Mouse (Mus musculus) CH12.LX (cell line): Measurements from ENCODE around the gene Psip1. TPM values are rescaled to one million over a fixed set of nuclear protein-coding genes. Genes with fewer than 3 reads are reported as not detected.
"Not testable (repeated sequence)": the region's sequence is repeated elsewhere in the genome, so short reads cannot be mapped to it uniquely, and the experiment has no call there.

ENCODE experiments used
- DNase-seq: peaks from one replicate; pipeline ENCODE4 v3.0.0-alpha.2; 2013; ENCODE audit errors: extremely low read depth
- H3K27ac ChIP-seq: 2 replicates; pipeline ENCODE4 v1.5.1; 2012; ENCODE audit warnings: low read depth, mild to moderate bottlenecking, control low read depth, moderate library complexity; ENCODE audit not compliant: insufficient read depth
- H3K27me3 ChIP-seq: replicated peaks from 2 replicates; pipeline ENCODE3; 2012; ENCODE audit warnings: inconsistent platforms
- H3K36me3 ChIP-seq, 2 experiments: replicated peaks in 1 of 2; 2 replicates each; pipeline versions ENCODE3 to v1.6.1; 2012; ENCODE audit warnings: inconsistent platforms in 1 of 2, low read length in 1 of 2, mild to moderate bottlenecking in 1 of 2, mixed read lengths in 1 of 2, moderate library complexity in 1 of 2; ENCODE audit not compliant: control insufficient read depth in 1 of 2, insufficient read depth in 1 of 2
- H3K4me1 ChIP-seq, 2 experiments: 2 replicates each; pipeline ENCODE4 v1.6.1; 2012; ENCODE audit warnings: inconsistent platforms in 1 of 2, moderate library complexity in 1 of 2; ENCODE audit not compliant: insufficient read depth in 2 of 2, control insufficient read depth in 1 of 2
- H3K4me2 ChIP-seq: 2 replicates; pipeline ENCODE4 v1.6.1; 2012; ENCODE audit warnings: low read depth, mild to moderate bottlenecking, control low read depth; ENCODE audit not compliant: poor library complexity, insufficient read depth, severe bottlenecking
- H3K4me3 ChIP-seq, 3 experiments: fragments of 150-350 bp in 1 of 3; sonication (generic) in 1 of 3; replicated peaks in 1 of 3; 2 replicates each; pipeline versions ENCODE3 to v1.5.1; 2011 to 2012; ENCODE audit warnings: low read depth in 2 of 3, low read length in 2 of 3, mild to moderate bottlenecking in 2 of 3, moderate library complexity in 2 of 3, control low read depth in 1 of 3, improper control_type of control experiment in 1 of 3, inconsistent platforms in 1 of 3, mixed read lengths in 1 of 3; ENCODE audit not compliant: poor library complexity in 1 of 3
- H3K79me2 ChIP-seq: replicated peaks from 2 replicates; pipeline ENCODE4 v1.6.1; 2012; ENCODE audit warnings: mild to moderate bottlenecking, moderate library complexity; ENCODE audit not compliant: control insufficient read depth, poor library complexity, insufficient read depth, severe bottlenecking; ENCODE audit errors: extremely low read depth
- H3K9ac ChIP-seq: 2 replicates; pipeline ENCODE4 v1.6.1; 2012; ENCODE audit warnings: low read depth, mild to moderate bottlenecking, control low read depth, moderate library complexity; ENCODE audit not compliant: insufficient read depth
- H3K9me3 ChIP-seq: replicated peaks from 2 replicates; pipeline ENCODE3; 2012; ENCODE audit warnings: low read length, inconsistent platforms, mixed read lengths
- BHLHE40 ChIP-seq: IDR thresholded peaks from 2 replicates; pipeline ENCODE4 v1.6.1; 2011; ENCODE audit warnings: mild to moderate bottlenecking, low read depth, low read length, improper control_type of control experiment
- CTCF ChIP-seq, 2 experiments: IDR thresholded peaks in 1 of 2; conservative IDR thresholded peaks in 1 of 2; 2 replicates each; pipeline ENCODE4 v1.5.1; 2011 to 2012; ENCODE audit warnings: low read depth in 2 of 2, low read length in 2 of 2, improper control_type of control experiment in 1 of 2, inconsistent platforms in 1 of 2, mild to moderate bottlenecking in 1 of 2, moderate library complexity in 1 of 2
- EP300 ChIP-seq: IDR thresholded peaks from 2 replicates; pipeline ENCODE4 v1.6.1; 2011; ENCODE audit warnings: low read length, improper control_type of control experiment
- GABPA ChIP-seq: IDR thresholded peaks from 2 replicates; pipeline ENCODE4 v1.6.1; 2012; ENCODE audit warnings: low read depth, low read length, improper control_type of control experiment, inconsistent platforms; ENCODE audit not compliant: insufficient replicate concordance
- HCFC1 ChIP-seq: IDR thresholded peaks from 2 replicates; pipeline ENCODE4 v1.6.1; 2012; ENCODE audit warnings: low read depth, mild to moderate bottlenecking, inconsistent platforms, low read length, improper control_type of control experiment
- JUND ChIP-seq: conservative IDR thresholded peaks from 2 replicates; pipeline ENCODE4 v1.6.1; 2011; ENCODE audit warnings: low read depth, low read length, improper control_type of control experiment
- KAT2A ChIP-seq: IDR thresholded peaks from 2 replicates; pipeline ENCODE4 v1.6.1; 2012; ENCODE audit warnings: low read length, improper control_type of control experiment, inconsistent platforms; ENCODE audit not compliant: insufficient replicate concordance
- MAX ChIP-seq: IDR thresholded peaks from 2 replicates; pipeline ENCODE4 v1.6.1; 2011; ENCODE audit warnings: low read length, improper control_type of control experiment
- MAZ ChIP-seq: IDR thresholded peaks from 2 replicates; pipeline ENCODE4 v1.6.1; 2012; ENCODE audit warnings: low read depth, mild to moderate bottlenecking, inconsistent platforms, low read length, improper control_type of control experiment, moderate library complexity
- MXI1 ChIP-seq: IDR thresholded peaks from 2 replicates; pipeline ENCODE4 v1.6.1; 2011; ENCODE audit warnings: mild to moderate bottlenecking, low read depth, low read length, improper control_type of control experiment
- MYC ChIP-seq: IDR thresholded peaks from 2 replicates; pipeline ENCODE4 v1.6.1; 2011; ENCODE audit warnings: low read depth, mild to moderate bottlenecking, improper control_type of control experiment, low read length
- NRF1 ChIP-seq: IDR thresholded peaks from 2 replicates; pipeline ENCODE4 v1.6.1; 2014; ENCODE audit warnings: low read depth, mild to moderate bottlenecking, inconsistent platforms, low read length, improper control_type of control experiment, moderate library complexity
- RAD21 ChIP-seq: IDR thresholded peaks from 2 replicates; pipeline ENCODE4 v1.6.1; 2011; ENCODE audit warnings: low read depth, mild to moderate bottlenecking, low read length, improper control_type of control experiment, moderate library complexity
- SMC3 ChIP-seq: IDR thresholded peaks from 2 replicates; pipeline ENCODE4 v1.6.1; 2011; ENCODE audit warnings: low read depth, low read length, improper control_type of control experiment
- TBP ChIP-seq: conservative IDR thresholded peaks from 2 replicates; pipeline ENCODE4 v1.6.1; 2011; ENCODE audit warnings: low read depth, low read length, improper control_type of control experiment
- TCF12 ChIP-seq: IDR thresholded peaks from 2 replicates; pipeline ENCODE4 v1.6.1; 2014; ENCODE audit warnings: low read depth, mild to moderate bottlenecking, inconsistent platforms, low read length, improper control_type of control experiment
- UBTF ChIP-seq: IDR thresholded peaks from 2 replicates; pipeline ENCODE4 v1.6.1; 2012; ENCODE audit warnings: low read depth, mild to moderate bottlenecking, inconsistent platforms, low read length, improper control_type of control experiment, moderate library complexity
- USF1 ChIP-seq: IDR thresholded peaks from 2 replicates; pipeline ENCODE4 v1.6.1; 2014; ENCODE audit warnings: low read depth, mild to moderate bottlenecking, inconsistent platforms, low read length, improper control_type of control experiment
- USF2 ChIP-seq: conservative IDR thresholded peaks from 2 replicates; pipeline ENCODE4 v1.6.1; 2011; ENCODE audit warnings: low read depth, low read length, improper control_type of control experiment
- ZC3H11A ChIP-seq: IDR thresholded peaks from 2 replicates; pipeline ENCODE4 v1.6.1; 2012; ENCODE audit warnings: low read depth, mild to moderate bottlenecking, inconsistent platforms, low read length, improper control_type of control experiment
- ZKSCAN1 ChIP-seq: IDR thresholded peaks from 2 replicates; pipeline ENCODE4 v1.6.1; 2012; ENCODE audit warnings: low read depth, inconsistent platforms, low read length, improper control_type of control experiment, borderline replicate concordance
- ZNF384 ChIP-seq: IDR thresholded peaks from 2 replicates; pipeline ENCODE4 v1.6.1; 2012; ENCODE audit warnings: low read depth, low read length, improper control_type of control experiment, inconsistent platforms
- dilution Hi-C: fragments of 300-500 bp; cut with MboI; formaldehyde crosslinking; loops from 2 replicates; pipeline ENCODE4 v1.14.3; 2020; ENCODE audit warnings: low sequenced_read_pairs; ENCODE audit not compliant: extremely low pct_unique_long_range_greater_than_20kb, extremely low pct_ligation_motif_present
- in situ Hi-C: fragments of 300-500 bp; cut with MboI; formaldehyde crosslinking; loops from 3 replicates; pipeline ENCODE4 v1.14.3; 2019; ENCODE audit warnings: low sequenced_read_pairs, low pct_ligation_motif_present, low pct_unique_long_range_greater_than_20kb, mixed read lengths
- polyA plus RNA-seq: library from polyadenylated mRNA; unstranded; fragments of >175 nt; gene quantifications from 2 replicates; pipeline ENCODE4 v1.2.1, GENCODE M21; 2012; ENCODE audit warnings: low read depth; ENCODE audit not compliant: insufficient read length
- total RNA-seq, 2 experiments: library from RNA; depleted of rRNA; stranded (reverse); fragments of 300-350 nt in 1 of 2; fragments of >200 nt in 1 of 2; gene quantifications; 2 replicates each; pipeline ENCODE4 v1.2.3; 2012 to 2014

Gene Psip1
- total and polyA plus RNA-seq, 3 experiments: 61.7 to 157 (median 107) TPM

DNA sequence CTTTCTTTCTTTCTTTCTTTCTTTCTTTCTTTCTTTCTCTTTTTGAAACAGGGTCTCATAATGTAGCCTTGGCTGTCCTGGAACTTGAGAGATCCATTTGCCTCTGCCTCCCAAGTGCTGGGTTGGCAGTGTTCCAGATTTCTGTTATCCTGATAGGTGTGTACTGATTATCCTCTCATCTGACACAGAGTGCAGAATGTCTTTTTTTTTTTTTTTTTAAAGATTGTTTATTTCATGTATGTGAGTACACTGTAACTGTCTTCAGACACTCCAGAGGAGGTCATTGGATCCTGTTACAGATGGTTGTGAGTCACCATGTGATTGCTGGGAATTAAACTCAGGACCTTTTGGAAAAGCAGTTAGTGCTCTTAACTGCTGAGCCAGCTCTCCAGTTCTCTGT is 33.5 kb upstream of the Psip1 start:
- Histone ChIP-seq H3K79me2 (no peaks in the 10 kb centered on the region), H3K4me1 (peaks cover 2 to 11% of the 10 kb centered on the region in 2 experiments), H3K27me3 (no peaks in the 10 kb centered on the region), H3K9ac (no peak overlapping the region), H3K9me3 (no peaks in the 10 kb centered on the region), H3K4me3 (no peak overlapping the region), H3K27ac (no peak overlapping the region), H3K4me2 (no peak overlapping the region), H3K36me3 (no peaks in the 10 kb centered on the region)
- in situ Hi-C loops: loop anchor here (25.0 kb wide), 1 partner anchor 208 kb away; the partner anchor contains the start of gene Ttc39b
- no peak for DNase-seq
- dilution Hi-C loops: no loop called here
- TF ChIP-seq USF2: no peak
- no peak for TF ChIP-seq CTCF (conservative IDR thresholded peaks at IDR 0.05 in 1 of 2, IDR thresholded peaks at IDR 0.05 in 1 of 2; ENCODE audit: low read depth in 2 of 2, low read length in 2 of 2)
- no peak for TF ChIP-seq JUND
- TF ChIP-seq TBP: no peak
- TF ChIP-seq NRF1: no peak
- TF ChIP-seq ZKSCAN1: no peak
- TF ChIP-seq KAT2A: no peak
- no peak for TF ChIP-seq TCF12
- TF ChIP-seq EP300: no peak
- no peak for TF ChIP-seq HCFC1
- no peak for TF ChIP-seq MAX
- TF ChIP-seq MXI1: no peak
- TF ChIP-seq SMC3: no peak
- no peak for TF ChIP-seq RAD21
- no peak for TF ChIP-seq GABPA
- no peak for TF ChIP-seq BHLHE40
- no peak for TF ChIP-seq MAZ
- TF ChIP-seq UBTF: no peak
- no peak for TF ChIP-seq MYC

DNA sequence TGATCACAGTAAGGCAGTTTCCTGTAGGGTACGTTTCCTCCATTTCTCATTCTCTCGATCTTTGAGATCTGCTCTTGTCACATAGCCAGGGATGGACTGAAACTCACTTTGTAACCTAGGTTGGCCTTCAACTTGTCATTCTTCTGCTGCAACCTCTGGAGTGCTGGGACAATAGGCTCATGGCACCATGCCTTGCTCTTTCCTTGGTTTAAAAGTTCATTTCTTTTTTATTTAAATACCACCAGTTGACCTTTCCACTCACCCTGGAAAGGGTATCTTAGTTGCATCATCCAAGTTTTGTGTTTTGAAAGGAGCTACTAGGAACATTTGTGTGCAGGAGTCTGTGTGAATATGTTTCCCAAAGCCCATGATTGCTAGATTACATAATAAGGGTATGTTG is 32.9 kb upstream of the Psip1 start:
- Histone ChIP-seq H3K79me2 (no peaks in the 10 kb centered on the region), H3K4me3 (no peak overlapping the region), H3K4me2 (no peak overlapping the region), H3K4me1 (peaks cover 3 to 14% of the 10 kb centered on the region in 2 experiments), H3K27me3 (no peaks in the 10 kb centered on the region), H3K9me3 (no peaks in the 10 kb centered on the region), H3K36me3 (no peaks in the 10 kb centered on the region), H3K27ac (no peak overlapping the region), H3K9ac (no peak overlapping the region)
- DNase-seq: no peak
- in situ Hi-C loops (loop anchor here (25.0 kb wide), 1 partner anchor 207 kb away; the partner anchor contains the start of gene Ttc39b), dilution Hi-C loops (no loop called here)
- TF ChIP-seq NRF1 (no peak), ZNF384 (no peak), ZC3H11A (no peak), MAX (no peak), EP300 (no peak), SMC3 (no peak), USF1 (no peak)

DNA sequence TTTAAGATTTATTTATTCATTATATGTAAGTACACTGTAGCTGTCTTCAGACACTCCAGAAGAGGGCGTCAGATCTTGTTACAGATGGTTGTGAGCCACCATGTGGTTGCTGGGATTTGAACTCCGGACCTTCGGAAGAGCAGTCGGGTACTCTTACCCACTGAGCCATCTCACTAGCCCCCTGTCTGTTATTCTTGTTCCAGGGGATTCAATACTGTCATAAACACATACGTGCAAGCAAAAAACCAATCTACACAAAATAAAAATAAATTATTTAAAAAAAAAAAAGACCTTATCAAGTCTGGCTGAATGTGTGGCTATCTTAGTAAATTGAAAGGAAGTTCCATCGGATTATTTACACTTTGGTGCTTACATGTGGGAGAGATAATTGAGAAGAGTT is 29.9 kb upstream of the Psip1 start:
- in situ Hi-C loops: loop anchor here (25.0 kb wide), 1 partner anchor 204 kb away; the partner anchor contains the start of gene Ttc39b
- H3K9ac ChIP-seq, H3K4me3 ChIP-seq, H3K36me3 ChIP-seq, H3K27me3 ChIP-seq, H3K27ac ChIP-seq, DNase-seq, H3K9me3 ChIP-seq, H3K79me2 ChIP-seq, H3K4me2 ChIP-seq, dilution Hi-C loops: not testable (repeated sequence)
- peaks cover 5 to 34% of the 10 kb centered on the region in 2 experiments for H3K4me1 ChIP-seq
